Mouse (Mus musculus) stomach, postnatal 0 days (tissue): ENCODE results near the gene Klf9.

ENCODE experiments used
- CTCF ChIP-seq: IDR thresholded peaks from 2 replicates; pipeline ENCODE4 v1.5.1; 2016; ENCODE audit warnings: antibody characterized with exemption, low read depth, mild to moderate bottlenecking, moderate library complexity
- EP300 ChIP-seq: optimal IDR thresholded peaks from 2 replicates; pipeline ENCODE3; 2016; ENCODE audit warnings: antibody characterized with exemption

GRCm38 (mm10) chr19:23093548-23093947 is 47.5 kb upstream of the Klf9 start:
- TF ChIP-seq CTCF (no peak), EP300 (no peak)
